Mouse (Mus musculus) gastrocnemius, adult 8-10 months (tissue): Measurements from ENCODE around the gene Kalrn. TPM values are rescaled to one million over a fixed set of nuclear protein-coding genes. Genes with fewer than 3 reads are reported as not detected.

Source experiments
- DNase-seq, 2 experiments: peaks; one replicate each; pipeline ENCODE4 v3.0.0; 2022; ENCODE audit warnings: low spot score in 2 of 2
- total RNA-seq, 4 experiments: library from RNA; stranded (reverse); gene quantifications; 2 replicates each; pipeline ENCODE4 v1.2.4; 2022

Gene Kalrn
- 10 to 100 TPM; 19.2 to 20.8 (median 19.9) TPM for total RNA-seq

- DNase-seq = peak; percentile 74 to 78
These were observed at the start of gene Kalrn for GRCm38 (mm10) chr16:34573151-34573802. Gene Kalrn, minus strand, starts transcription at chr16:34573532.

GRCm38 (mm10) chr16:34614021-34614420, 40.7 kb upstream of the Kalrn start:
- no peak for DNase-seq

- no peak for DNase-seq
These were observed 36.8 kb upstream of the Kalrn start for GRCm38 (mm10) chr16:34610137-34610536.

GRCm38 (mm10) chr16:34605679-34606078, 32.3 kb upstream of the Kalrn start:
- DNase-seq = no peak

- no peak for DNase-seq
These were observed 30.5 kb upstream of the Kalrn start for GRCm38 (mm10) chr16:34603854-34604253.

GRCm38 (mm10) chr16:34603076-34603475, 29.7 kb upstream of the Kalrn start:
- no peak for DNase-seq

- DNase-seq = no peak
These were observed 28.6 kb upstream of the Kalrn start for GRCm38 (mm10) chr16:34601954-34602353.

- no peak for DNase-seq
These were observed 22.0 kb upstream of the Kalrn start for GRCm38 (mm10) chr16:34595294-34595693.

- no peak for DNase-seq
These were observed 21.4 kb upstream of the Kalrn start for GRCm38 (mm10) chr16:34594597-34595262.

GRCm38 (mm10) chr16:34592696-34593095, 19.4 kb upstream of the Kalrn start:
- no peak for DNase-seq

- no peak for DNase-seq
These were observed 18.6 kb upstream of the Kalrn start for GRCm38 (mm10) chr16:34591934-34592333.

GRCm38 (mm10) chr16:34579671-34580326, 6.5 kb upstream of the Kalrn start:
- no peak for DNase-seq

- DNase-seq = peak in 1 of 2 experiments; percentile 10
These were observed 642 bp upstream of the Kalrn start for GRCm38 (mm10) chr16:34573856-34574491.

- DNase-seq = peak in 1 of 2 experiments; percentile 10
These were observed 754 bp downstream of the Kalrn start for GRCm38 (mm10) chr16:34572406-34573150.

GRCm38 (mm10) chr16:34571931-34572405, 1.4 kb downstream of the Kalrn start:
- no peak for DNase-seq

GRCm38 (mm10) chr16:34569897-34570296, 3.4 kb downstream of the Kalrn start:
- DNase-seq = no peak

GRCm38 (mm10) chr16:34568831-34569230, 4.5 kb downstream of the Kalrn start:
- DNase-seq = no peak

GRCm38 (mm10) chr16:34563593-34564280, 9.6 kb downstream of the Kalrn start:
- no peak for DNase-seq

GRCm38 (mm10) chr16:34561734-34562135, 11.6 kb downstream of the Kalrn start:
- no peak for DNase-seq

- no peak for DNase-seq
These were observed 12.5 kb downstream of the Kalrn start for GRCm38 (mm10) chr16:34560814-34561213.

GRCm38 (mm10) chr16:34560411-34560810, 12.9 kb downstream of the Kalrn start:
- DNase-seq = no peak
